Comparison of ENCODE assay signal across 26 mouse cellular contexts in genomic region chr2:141292847-141293246, GRCm38 (mm10).
DNase-seq lines count a peak whose midpoint lies in the region; ATAC-seq lines count a peak whose summit lies in the region.
"Had no signal": no experiment of that assay in that cellular context is flagged by ENCODE, and none has a peak within 500 bp of the region (broad histone marks: within the 10 kb centered on the region; RNA-seq: fewer than 3 reads in every experiment).

No protein-coding gene starts in this region.

- H3K27ac ChIP-seq in embryonic facial prominence, embryonic 13.5 days, result peak overlapping the region; percentile 71
- H3K27ac ChIP-seq in limb, embryonic 11.5 days (replicated peaks; ENCODE audit: low read depth, low read length), result no peak overlapping the region
- H3K27ac ChIP-seq: kidney, postnatal 0 days; liver, embryonic 13.5 days had no signal

- H3K4me2 ChIP-seq in embryonic facial prominence, embryonic 13.5 days, result peak overlapping the region; percentile 24; the same call in 1 of the 2 replicates
- H3K4me2 ChIP-seq in limb, embryonic 11.5 days (ENCODE audit: low read depth, severe bottlenecking), result no peak overlapping the region
- H3K4me2 ChIP-seq: heart, embryonic 12.5 days; liver, embryonic 13.5 days had no signal

- H3K9ac ChIP-seq in embryonic facial prominence, embryonic 13.5 days, result no peak overlapping the region
- no peak overlapping the region for H3K9ac ChIP-seq in limb, embryonic 11.5 days (ENCODE audit: low read length)
- H3K9ac ChIP-seq: heart, embryonic 12.5 days; liver, embryonic 13.5 days had no signal

- peaks cover 23% of the 10 kb centered on the region for H3K4me1 ChIP-seq in embryonic facial prominence, embryonic 13.5 days
- H3K4me1 ChIP-seq in limb, embryonic 11.5 days (ENCODE audit: control insufficient read depth, insufficient read depth, low read length), result 0 out of 2 replicates have a peak, but pooled peaks cover 7% of the 10 kb centered on the region
- H3K4me1 ChIP-seq: liver, embryonic 13.5 days; megakaryocyte, embryonic 14.5 days had no signal

- DNase-seq in embryo, embryonic 10.5 days (ENCODE audit: low spot score), result peak; percentile 76
- peak; percentile 64 for DNase-seq in limb, embryonic 11.5 days (ENCODE audit: low spot score)
- no peak for DNase-seq in ovary, postnatal 10 days (ENCODE audit: low spot score)
- no peak for DNase-seq in lung, postnatal 10 days
- DNase-seq in ovary, postnatal 14 days (ENCODE audit: low spot score), result no peak
- DNase-seq: adrenal gland, postnatal 25 days; cerebellum, adult 9-10 months; gastrocnemius, postnatal 10 days; heart, adult 11 months; heart, postnatal 14 days; kidney, adult 2 months; left cerebral cortex, postnatal 4 days; liver, embryonic 13.5 days; lung, adult 2 months; lung, postnatal 36 days; midbrain, embryonic 14.5 days; retina, postnatal 1 day; right cerebral cortex, postnatal 25 days; thymus, postnatal 14 days had no signal

- no peak overlapping the region for H3K4me3 ChIP-seq in embryonic facial prominence, embryonic 13.5 days
- H3K4me3 ChIP-seq in limb, embryonic 11.5 days (ENCODE audit: low read depth, low read length), result no peak overlapping the region
- H3K4me3 ChIP-seq: erythroblast, embryonic 14.5 days; heart, embryonic 12.5 days; liver, embryonic 13.5 days; megakaryocyte, embryonic 14.5 days had no signal

- 0 out of 2 replicates have a peak, but pooled peaks have one; percentile 20 for ATAC-seq in embryonic facial prominence, embryonic 13.5 days (ENCODE audit: insufficient number of reproducible peaks, insufficient read depth, low FRiP score, low TSS enrichment, low read depth)
- peak; percentile 60; the same call in 1 of the 2 replicates for ATAC-seq in limb, embryonic 11.5 days (ENCODE audit: insufficient number of reproducible peaks, low FRiP score, low TSS enrichment, low read depth)
- no peak for ATAC-seq in erythroblast, adult 5-6 weeks (replicated peaks; ENCODE audit: low FRiP score, poor library complexity, severe bottlenecking)
- ATAC-seq: forebrain, embryonic 14.5 days had no signal

- no peaks in the 10 kb centered on the region for H3K9me3 ChIP-seq in embryonic facial prominence, embryonic 13.5 days
- H3K9me3 ChIP-seq in limb, embryonic 11.5 days (ENCODE audit: control insufficient read depth, low read length), result no peaks in the 10 kb centered on the region
- H3K9me3 ChIP-seq: heart, embryonic 12.5 days; liver, embryonic 13.5 days; megakaryocyte, embryonic 14.5 days had no signal

- 4% methylated on average over 3 of the region's 3 CpGs for whole genome bisulfite sequencing in embryonic facial prominence, embryonic 13.5 days
- WGBS in limb, embryonic 11.5 days, result 3% methylated on average over 3 of the region's 3 CpGs

- H3K36me3 ChIP-seq in embryonic facial prominence, embryonic 13.5 days, result no peaks in the 10 kb centered on the region
- no peaks in the 10 kb centered on the region for H3K36me3 ChIP-seq in limb, embryonic 11.5 days (ENCODE audit: control insufficient read depth, insufficient read depth, low read length)
- H3K36me3 ChIP-seq: heart, embryonic 12.5 days; liver, embryonic 13.5 days had no signal

- H3K27me3 ChIP-seq in embryonic facial prominence, embryonic 13.5 days, result no peaks in the 10 kb centered on the region
- H3K27me3 ChIP-seq in limb, embryonic 11.5 days (ENCODE audit: control insufficient read depth, insufficient read depth, low read length), result no peaks in the 10 kb centered on the region
- H3K27me3 ChIP-seq: heart, embryonic 12.5 days; liver, embryonic 13.5 days; megakaryocyte, embryonic 14.5 days had no signal

Comparison
In these comparisons a context has a peak if more than half of its experiments do, and no peak if none do; other contexts are left out.
1. DNase-seq: peak in embryo, embryonic 10.5 days (single experiment) and limb, embryonic 11.5 days (single experiment); none in ovary, postnatal 10 days (single experiment), lung, postnatal 10 days (single experiment) and ovary, postnatal 14 days (single experiment).